Mouse (Mus musculus) liver, postnatal 0 days (tissue): ENCODE measurements around the gene Golga5.

Source experiments
- CTCF ChIP-seq: sonication (generic); IDR thresholded peaks from 2 replicates; pipeline ENCODE4 v1.5.1; 2016; ENCODE audit warnings: antibody characterized with exemption, low read depth
- EP300 ChIP-seq: IDR thresholded peaks from 2 replicates; pipeline ENCODE4 v1.6.1; 2016; ENCODE audit warnings: antibody characterized with exemption, low read depth, mild to moderate bottlenecking

- TF ChIP-seq CTCF (no peak), EP300 (no peak)
These were observed 59.1 kb downstream of the Golga5 start for GRCm38 (mm10) chr12:102527989-102528388.
